Mouse (Mus musculus) heart, postnatal 10 days (tissue): ENCODE results near the gene Ltb4r2. TPM values are rescaled to one million over a fixed set of nuclear protein-coding genes. Genes with fewer than 3 reads are reported as not detected.

Experiments used
- DNase-seq, 2 experiments: peaks; one replicate each; pipeline ENCODE4 v3.0.0; 2021
- intact Hi-C: fragments of 180-260 bp; cut with DNase I; formaldehyde crosslinking; loops from one replicate; pipeline ENCODE4 v1.15.1; 2025
- total RNA-seq, 2 experiments: library from RNA; stranded (reverse); gene quantifications; 2 replicates each; pipeline ENCODE4 v1.2.3; 2021

Ltb4r2 gene
- under 1 TPM in 1 of 2 experiments, not detected in 1; 0.10 TPM for total RNA-seq

DNA sequence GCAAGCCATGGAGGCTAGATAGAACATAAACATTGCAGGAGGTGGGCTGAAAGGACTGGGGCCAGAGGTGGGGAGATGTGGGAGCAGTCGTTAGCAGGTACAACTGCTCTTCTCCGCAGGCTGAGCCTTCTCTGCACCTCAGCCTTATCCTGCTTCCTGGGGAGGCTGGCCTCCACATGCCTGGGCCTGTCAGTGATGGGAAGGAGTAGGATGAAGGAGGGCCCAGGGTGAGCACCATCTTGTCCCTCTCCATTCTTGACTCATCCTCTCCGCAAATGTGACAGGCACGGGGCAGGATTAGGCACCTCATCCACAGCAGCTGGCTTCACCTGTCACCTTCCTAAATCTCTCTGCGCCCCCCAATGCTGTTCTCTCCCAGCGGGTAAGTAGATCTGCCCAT, at the start of gene Ltb4r2:
Ltb4r2 (plus strand) TSS at position 266 of the 400 bp plus-strand sequence.
- intact Hi-C loops: no loop called here
- DNase-seq: no peak

DNA sequence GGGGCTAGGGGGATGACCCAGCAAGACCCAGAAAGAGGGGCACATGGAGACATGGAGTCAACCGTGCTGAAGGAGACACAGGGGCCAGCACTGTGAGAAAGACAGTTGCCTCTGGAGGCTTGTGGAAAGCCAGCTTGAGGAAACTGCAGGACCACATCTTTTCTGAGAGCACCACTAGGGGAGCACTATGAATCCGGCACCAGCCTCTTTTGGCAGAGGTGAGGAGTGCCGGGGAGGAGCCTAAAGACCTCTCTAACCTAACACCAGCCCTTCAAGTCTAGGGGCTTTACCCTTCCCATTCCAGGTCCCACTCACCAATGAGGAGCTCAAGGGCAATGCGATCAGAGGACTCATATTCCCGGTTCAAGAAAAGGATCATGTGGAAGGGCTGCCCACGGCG, 49.4 kb upstream of the Ltb4r2 start:
- intact Hi-C loops: no loop called here
- no peak for DNase-seq

DNA sequence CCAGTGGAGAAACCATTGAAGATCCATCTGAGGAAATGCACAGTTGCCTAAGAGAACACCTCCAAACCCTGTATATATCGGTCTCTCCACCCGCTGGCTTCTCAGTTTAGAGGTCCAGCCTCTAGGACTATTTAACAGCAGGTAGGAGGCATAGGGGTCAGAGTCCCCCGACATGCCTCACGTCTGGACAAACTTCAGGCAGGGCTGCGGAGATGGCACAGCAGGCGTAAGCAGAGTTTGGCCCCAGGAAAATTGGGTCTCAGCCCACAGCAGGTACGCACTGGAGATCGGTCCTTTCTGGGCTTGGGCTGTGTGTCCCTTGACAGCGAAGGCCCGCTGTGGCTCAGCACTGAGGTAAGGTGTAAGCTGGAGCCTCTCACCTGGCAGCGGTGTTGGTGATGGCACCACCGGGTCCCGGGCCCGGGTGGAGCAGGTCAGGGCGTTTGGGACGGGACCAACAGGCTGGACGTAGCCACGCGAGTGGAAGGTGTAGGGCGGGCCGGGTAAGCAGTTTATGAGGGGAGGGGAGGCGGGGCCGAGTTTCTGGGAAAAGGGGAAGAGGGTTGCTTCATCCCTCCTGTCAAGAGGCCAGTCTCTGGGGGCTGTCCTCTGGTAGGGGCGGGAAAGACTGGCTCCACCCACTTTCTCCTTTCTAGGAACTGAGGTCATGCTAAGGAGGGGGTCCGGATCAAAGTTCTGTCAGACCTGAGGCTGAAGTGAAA, 48.1 kb upstream of the Ltb4r2 start:
- peak; percentile 31 to 41 for DNase-seq
- intact Hi-C loops: no loop called here

DNA sequence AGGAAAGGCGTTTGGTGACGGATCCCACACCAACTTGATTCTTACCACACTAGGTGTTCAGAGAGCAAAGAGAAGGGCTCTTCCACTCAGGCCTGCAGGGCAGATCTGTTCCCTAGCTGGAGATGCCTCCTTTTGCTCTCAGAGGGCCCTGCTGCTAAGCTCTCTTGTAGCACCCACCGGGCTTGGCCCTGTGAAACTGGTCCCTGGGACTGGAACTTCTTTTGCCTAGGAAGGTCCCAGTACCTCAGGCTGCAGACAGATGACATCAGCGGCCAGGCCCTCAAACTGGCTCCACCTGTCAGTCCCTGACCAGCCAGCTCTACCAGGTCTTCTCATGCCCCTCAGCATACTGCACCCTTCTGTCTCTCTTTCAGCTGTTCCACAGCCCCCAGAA, 47.5 kb upstream of the Ltb4r2 start, which contains the start of gene Tgm1:
Tgm1 (minus strand) TSS at position 198 of the 394 bp plus-strand sequence.
- DNase-seq: no peak
- intact Hi-C loops: no loop called here

DNA sequence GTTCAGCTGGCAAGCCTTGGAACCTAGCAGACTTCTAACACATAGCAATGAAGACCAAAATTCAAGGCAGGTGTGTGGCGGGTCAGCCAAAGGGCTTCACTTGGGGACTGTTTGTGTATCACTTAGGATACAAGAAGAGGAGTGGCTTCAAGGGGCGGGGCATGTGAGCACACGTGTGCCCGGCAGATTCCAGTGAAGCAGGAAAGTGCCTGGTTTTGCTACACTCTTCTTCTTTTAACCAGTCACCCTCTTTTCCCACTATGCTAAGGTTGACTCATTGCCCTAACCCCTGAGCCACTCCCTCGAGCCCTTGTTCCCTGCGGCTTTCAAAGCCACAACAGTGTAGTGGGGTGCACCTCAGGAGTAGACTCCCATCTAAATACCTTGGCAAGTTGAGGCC, 46.3 kb upstream of the Ltb4r2 start:
- intact Hi-C loops: no loop called here
- DNase-seq: no peak

DNA sequence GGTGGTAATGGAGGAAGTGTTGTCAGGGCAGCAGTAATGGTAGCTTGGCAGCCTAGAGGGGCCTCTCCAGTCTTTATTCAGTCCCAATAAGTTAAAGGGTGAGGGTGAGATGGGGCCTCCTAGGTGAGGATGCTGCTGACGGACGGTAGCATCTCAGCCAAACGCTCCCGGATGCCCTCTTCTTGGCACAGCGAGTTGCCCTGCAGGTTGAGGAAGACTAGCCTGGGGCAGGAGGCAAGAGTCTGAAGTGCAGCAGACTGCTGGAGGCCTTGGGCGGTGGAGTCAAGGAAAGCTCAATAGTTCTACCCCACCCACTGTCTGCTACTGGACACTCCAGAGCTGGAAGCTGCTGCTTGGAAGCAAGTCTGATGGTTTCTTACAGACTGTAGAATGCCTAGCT, 45.0 kb upstream of the Ltb4r2 start:
- DNase-seq: no peak
- intact Hi-C loops: no loop called here

DNA sequence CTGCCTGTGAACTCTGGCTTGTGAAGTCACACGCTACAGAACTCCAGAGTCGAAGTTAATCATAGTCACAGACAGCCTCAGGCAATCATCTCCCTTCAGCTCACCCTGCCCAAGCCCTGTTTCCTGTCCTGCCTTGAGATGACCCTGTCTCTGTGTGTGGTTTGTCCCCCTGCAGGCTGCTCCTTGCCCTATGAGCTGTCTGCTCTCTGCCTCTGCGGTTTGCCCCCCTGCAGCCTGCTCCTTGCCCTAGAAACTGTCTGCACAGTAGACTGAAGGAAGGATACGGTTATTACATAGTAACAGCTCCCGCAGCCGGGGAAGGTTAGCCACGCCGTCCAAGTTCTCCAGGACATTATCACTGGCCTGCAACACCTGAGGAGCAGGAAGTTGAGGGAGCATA, 44.3 kb upstream of the Ltb4r2 start:
- intact Hi-C loops: no loop called here
- DNase-seq: no peak

DNA sequence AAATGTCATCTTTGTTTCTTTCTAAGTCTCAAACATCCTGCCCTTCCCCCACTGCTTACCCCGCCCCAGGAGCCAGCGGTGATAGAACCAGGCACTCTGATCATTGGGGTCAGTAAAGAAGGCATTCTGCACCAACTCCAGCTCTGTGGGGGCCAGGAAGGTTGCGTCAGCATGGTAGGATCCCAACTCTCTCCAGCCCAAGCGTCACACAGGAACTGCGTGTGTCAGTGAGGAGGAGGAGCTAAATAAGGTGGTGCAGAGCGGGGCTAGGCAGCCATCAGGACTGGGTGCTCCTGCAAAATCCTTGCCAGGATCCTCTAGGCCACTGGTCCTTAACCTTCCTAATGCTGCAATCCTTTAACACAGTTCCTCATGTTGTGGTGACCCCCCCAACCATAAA, 41.5 kb upstream of the Ltb4r2 start:
- no peak for DNase-seq
- intact Hi-C loops: loop anchor here (2.0 kb wide), 1 partner anchor 37 kb away; no protein-coding TSS in a partner anchor

DNA sequence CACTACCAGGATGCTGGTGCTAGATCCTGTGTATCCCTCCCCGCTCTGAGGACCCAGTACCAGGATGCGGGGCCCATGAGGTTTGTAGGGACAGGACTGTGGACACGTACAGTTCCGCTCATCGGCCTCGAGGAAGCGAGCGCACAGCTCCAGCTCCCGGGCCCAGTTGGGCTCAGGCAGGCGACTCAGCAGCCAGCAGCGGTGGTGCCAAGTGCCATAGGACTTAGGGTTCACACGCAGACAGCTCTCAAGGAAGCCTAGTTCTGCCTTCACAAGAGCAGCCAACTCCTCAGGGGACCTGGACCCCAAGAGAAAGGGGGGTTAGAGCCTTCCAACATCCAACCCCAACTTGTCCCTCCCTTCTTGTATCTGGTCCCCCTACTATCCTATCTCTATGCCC, 40.6 kb upstream of the Ltb4r2 start:
- intact Hi-C loops: loop anchor here (2.0 kb wide), 1 partner anchor 38 kb away; no protein-coding TSS in a partner anchor
- no peak for DNase-seq

DNA sequence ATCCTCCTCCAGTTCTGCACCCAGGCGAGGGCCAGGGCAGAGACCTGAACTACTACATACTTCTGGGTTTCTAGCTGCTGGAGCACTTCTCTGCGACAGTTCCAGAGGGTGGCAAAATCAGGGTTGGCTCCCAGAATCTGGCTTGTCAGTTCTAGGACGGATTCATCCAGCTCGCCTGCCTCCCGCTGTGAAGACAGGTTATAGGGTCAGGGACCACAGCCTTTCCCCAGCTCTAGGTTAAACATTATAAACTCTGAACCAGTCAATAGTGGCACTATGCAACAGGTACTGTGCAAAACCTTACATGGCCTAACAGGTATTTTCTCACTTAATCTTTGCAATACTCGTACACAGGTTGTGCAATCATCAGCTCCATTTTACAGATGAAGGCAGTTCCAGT, 40.2 kb upstream of the Ltb4r2 start:
- DNase-seq: no peak
- intact Hi-C loops: loop anchor here (2.0 kb wide), 1 partner anchor 38 kb away; no protein-coding TSS in a partner anchor

DNA sequence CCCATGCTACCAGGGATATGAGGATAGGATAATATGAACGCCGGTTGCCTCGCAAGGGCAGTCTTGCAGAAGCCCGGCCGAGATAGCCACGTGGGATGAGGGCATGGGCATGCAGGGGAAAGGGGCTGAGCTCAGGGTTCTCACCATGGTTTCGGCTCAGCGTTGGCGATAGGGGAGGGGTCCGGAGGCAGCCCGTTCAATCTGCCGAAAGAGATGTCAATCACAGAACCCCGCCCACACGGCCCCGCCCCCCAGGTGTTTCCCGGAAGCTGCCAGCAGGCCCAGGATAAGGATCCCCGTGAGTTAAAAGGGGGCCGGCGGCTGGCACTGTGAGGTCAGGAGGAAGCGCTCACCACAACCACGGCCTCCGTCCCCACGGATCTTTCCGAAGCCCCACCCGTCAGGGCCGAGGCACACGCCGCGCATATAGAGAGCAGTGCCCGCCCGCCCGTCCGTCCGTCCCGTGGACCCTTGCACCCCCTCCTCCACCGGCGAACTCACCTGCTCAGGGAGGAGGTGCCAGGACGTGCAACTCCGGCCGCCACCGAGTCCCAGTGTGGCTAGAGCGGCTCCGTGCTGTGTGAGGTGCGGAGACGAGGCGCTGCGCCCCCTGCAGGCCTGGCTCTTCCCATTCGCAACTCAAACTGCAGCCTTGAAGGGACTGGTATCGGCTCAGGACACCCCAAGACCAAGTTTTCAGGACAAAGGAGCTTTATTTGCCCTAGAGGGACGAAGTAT, 39.4 kb upstream of the Ltb4r2 start, which contains the start of gene Rabggta:
Rabggta (minus strand) TSS at position 564 of the 738 bp plus-strand sequence.
- intact Hi-C loops: loop anchor here (2.0 kb wide), 2 partner anchors 21 to 39 kb away; no protein-coding TSS in a partner anchor
- peak; percentile 92 to 95 for DNase-seq

DNA sequence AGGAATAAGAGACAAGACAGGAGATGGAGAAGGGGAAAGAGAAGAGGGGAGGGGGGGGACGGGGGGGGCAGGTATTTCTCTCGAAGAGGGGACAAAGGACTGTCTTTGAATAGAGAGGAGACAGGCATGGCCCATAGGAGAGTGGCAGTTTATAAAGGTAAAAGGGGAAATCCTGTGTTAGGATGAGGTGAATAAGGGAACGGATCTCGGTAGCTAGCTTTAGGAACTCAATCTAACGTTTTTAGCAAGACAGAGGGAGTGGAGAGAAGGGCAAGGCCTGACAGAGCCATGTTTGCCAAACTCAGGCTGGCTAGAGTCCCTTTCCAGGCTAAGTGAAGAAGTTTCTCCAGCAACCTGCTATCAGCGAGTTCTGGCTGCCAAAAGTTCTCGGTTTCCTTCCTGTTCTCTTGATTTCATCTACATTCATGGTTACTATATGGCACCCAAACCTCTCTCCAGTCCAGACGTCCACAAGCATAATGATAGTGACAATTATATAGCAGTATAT, 38.7 kb upstream of the Ltb4r2 start:
- no peak for DNase-seq
- intact Hi-C loops: loop anchor here (2.0 kb wide), 1 partner anchor 20 kb away; no protein-coding TSS in a partner anchor

DNA sequence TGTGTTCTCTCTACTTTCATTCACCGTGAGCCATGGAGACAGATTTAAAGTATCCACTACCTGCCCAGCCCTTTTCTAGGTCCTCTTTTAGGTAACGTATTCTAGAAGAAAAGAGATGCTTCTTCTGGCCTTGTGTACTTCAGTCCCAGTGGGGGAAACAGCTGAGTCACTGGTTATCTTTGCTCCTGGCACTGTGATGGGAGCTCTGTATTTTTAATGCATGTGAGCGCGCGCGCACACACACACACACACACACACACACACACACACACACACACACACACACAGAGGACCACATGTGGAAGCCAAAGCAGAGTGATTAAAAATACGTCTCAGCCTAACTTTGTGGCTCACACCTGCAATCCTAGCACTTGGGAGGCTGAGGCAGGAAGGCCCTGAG, 37.8 kb upstream of the Ltb4r2 start:
- DNase-seq: no peak
- intact Hi-C loops: loop anchor here (2.0 kb wide), 1 partner anchor 19 kb away; no protein-coding TSS in a partner anchor

DNA sequence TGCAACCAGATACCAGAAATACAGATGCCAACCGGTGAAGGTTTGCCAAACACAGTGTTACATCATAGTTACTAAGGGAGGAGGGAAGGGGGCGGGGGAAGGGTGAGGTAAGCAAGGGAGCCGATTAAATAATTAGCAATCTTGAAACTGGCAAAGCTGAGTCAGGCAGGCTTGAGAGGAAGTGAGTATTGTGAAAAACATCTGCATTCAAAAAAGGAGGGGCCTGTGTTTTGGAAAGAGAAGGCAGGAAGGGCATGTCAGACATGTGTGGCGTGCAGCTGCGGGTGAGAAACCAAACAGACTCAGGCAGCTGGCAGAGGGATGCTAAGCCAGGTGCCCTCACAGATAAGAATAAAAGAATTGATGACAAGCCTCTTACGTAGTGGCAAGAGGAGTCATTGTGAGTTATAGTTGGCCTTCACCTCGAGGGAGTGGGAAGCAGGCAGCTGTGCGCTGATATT, 36.8 kb upstream of the Ltb4r2 start:
- intact Hi-C loops: no loop called here
- DNase-seq: peak; percentile 50 to 51

DNA sequence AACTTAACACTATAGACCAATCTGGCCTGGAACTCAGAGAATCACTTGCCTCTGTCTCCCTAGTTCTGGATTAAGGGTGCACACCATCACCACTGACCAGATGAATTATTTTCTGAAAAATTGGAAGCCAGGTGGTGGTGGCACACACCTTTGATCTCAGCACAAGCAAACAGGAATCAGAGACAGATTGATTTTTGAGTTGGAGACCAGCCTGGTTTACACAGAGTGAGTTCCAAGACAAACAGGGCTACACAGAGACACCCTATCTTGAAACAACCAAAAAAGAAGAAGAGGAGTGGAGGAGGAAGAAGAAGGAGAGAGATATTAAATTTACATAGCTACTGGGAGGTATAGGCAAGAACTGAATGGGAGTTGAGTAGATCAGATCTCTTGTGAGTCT, 35.0 kb upstream of the Ltb4r2 start:
- intact Hi-C loops: no loop called here
- DNase-seq: no peak

DNA sequence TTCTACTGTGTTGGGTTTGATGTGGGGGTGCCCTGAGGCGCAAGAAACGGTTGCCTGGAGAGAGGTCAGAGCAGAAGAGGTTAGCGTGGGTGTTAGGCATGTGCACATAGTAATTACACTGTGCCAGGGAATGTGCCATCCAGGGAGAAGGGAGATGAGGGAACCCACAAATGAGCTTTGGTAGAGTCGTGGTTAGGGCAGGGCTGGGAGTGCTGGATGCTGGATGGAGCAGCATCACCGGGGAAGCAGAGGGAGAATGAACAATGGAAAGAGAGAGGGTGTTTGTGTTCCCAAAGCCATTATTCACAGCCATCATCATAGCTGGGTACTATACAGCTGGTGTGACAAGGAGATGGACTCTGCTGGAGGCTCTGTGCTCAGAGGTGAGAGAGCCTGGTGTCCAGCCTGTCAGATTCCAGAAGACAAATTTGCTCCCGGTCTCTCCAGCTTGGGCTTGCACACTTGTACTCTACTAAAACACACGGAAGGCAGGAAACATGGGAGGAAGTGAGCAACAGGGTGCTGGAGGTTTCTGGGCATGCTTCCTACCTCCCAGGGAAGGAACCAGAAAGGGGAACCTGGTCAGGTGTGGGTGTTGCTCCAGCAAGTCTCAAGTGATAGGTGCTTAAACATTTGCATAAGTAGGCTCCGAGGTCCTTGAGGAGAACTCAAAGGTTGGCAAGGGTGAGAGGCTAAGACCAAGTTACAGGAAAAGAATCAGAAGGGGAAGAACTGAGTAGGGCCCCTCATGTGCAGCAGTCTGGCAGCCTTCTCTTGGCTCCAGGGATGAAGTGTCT, 33.1 kb upstream of the Ltb4r2 start:
- no peak for DNase-seq
- intact Hi-C loops: no loop called here

DNA sequence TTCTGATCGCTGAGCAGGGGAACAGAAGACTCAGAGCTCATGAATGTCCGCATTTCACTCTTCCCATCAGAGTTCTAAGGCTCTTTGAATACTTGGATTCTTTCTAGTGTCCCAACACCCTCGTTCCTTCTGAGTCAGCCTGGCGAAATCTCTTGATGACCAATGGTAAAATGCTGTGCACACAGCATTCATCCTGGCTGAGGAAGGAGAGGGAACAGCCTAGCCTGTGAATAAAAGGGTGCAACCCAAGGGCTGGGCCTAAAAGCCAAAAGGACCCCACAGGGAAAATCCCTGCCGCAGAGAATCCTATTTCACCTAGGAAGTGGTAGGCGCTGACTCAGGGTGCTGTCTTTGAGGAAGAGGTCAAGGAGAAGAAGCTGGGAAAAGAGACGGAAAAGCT, 31.1 kb upstream of the Ltb4r2 start:
- no peak for DNase-seq
- intact Hi-C loops: no loop called here

DNA sequence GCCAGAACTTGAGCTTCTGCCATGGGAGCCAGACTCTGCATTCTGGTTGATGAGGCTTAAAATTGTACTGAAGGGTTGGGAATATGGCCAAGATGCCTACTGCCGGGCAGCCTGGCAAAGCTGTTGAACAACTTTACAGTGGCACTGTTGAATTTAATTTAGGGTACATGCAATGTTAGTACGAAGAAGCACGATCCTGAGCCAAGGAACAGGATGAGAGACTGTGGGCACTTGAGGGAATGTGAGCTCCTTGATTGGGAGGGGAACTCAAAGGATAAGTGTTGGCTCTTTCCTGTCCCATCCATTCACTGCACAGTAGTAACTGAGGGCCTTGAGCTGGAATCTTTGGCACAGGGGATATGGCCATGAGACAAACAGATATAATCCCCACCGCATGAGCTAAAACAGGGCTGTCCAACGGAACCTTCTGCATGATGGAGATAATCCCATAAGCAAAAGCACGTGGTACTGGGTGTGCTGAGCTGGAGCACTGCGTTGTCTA, 30.6 kb upstream of the Ltb4r2 start:
- DNase-seq: no peak
- intact Hi-C loops: no loop called here

DNA sequence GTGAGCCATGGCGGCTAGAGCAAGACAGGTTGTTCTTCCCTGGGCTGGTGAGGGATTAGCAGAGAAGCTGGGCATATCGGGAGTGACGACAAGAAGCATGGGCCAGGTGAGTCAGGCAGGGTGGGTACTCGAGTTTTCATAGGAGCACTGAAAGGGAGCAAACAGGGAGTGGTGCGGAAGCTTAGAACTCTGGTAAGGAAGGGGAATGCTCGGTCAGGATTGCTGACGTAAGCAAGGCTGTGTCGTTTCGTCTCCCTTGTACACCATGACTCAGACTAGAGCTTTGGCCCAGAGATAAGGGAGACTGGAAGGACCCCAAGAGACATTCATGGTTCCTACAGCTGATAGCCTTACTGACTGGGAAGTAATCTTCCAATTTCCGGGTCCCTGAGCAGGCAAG, 27.3 kb upstream of the Ltb4r2 start:
- DNase-seq: no peak
- intact Hi-C loops: no loop called here

DNA sequence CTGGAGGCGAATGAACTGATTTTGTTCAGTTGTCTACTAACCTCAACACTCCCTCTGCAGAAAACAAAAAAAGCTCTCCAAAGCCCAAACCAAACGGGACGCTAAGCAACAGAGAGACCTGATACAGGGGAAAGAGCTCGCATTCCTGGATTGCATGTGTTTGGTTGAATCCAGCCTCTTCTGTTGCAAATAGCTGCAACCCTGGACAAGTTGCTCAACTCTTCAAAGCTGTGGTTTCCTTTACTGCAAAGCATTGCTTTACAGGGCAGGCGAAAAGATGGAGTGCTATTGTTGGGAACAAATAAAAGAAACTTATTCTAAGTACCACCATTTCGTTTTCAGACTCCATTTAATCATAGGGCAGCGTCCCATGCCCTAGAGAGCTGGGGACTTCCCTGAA, 26.4 kb upstream of the Ltb4r2 start:
- intact Hi-C loops: no loop called here
- DNase-seq: no peak
